Mouse (Mus musculus) hindbrain, embryonic 16.5 days (tissue): ENCODE results near the gene Cnih2. TPM values are rescaled to one million over a fixed set of nuclear protein-coding genes. Genes with fewer than 3 reads are reported as not detected.

ENCODE experiments used
- ATAC-seq: fragments of 200-750 bp; cut with Nextera tagmentation; 2 replicates; pipeline ENCODE4 v1.8.0; 2017; ENCODE audit warnings: moderate TSS enrichment, moderate library complexity
- H3K27ac ChIP-seq: fragments of 300-500 bp; sonication (generic); 2 replicates; pipeline ENCODE4 v1.5.1; 2014; ENCODE audit warnings: low read depth, mild to moderate bottlenecking, control low read depth, low read length, moderate library complexity
- H3K27me3 ChIP-seq: fragments of 300-500 bp; sonication (generic); replicated peaks from 2 replicates; pipeline ENCODE4 v1.6.1; 2014; ENCODE audit warnings: low read length; ENCODE audit not compliant: control insufficient read depth, insufficient read depth
- H3K36me3 ChIP-seq: fragments of 300-500 bp; sonication (generic); 2 replicates; pipeline ENCODE4 v1.6.1; 2014; ENCODE audit warnings: mild to moderate bottlenecking, low read length, moderate library complexity, mixed read lengths; ENCODE audit not compliant: control insufficient read depth, insufficient read depth
- H3K4me1 ChIP-seq: fragments of 300-500 bp; sonication (generic); 2 replicates; pipeline ENCODE4 v1.6.1; 2014; ENCODE audit warnings: low read depth, low read length; ENCODE audit not compliant: control insufficient read depth, insufficient read depth
- H3K4me2 ChIP-seq: fragments of 300-500 bp; sonication (generic); 2 replicates; pipeline ENCODE4 v1.6.1; 2014; ENCODE audit warnings: mild to moderate bottlenecking, low read length, control low read depth, moderate library complexity
- H3K4me3 ChIP-seq: fragments of 300-500 bp; sonication (generic); 2 replicates; pipeline ENCODE4 v1.5.1; 2014; ENCODE audit warnings: mild to moderate bottlenecking, low read length, control low read depth, moderate library complexity
- H3K9ac ChIP-seq: fragments of 300-500 bp; sonication (generic); 2 replicates; pipeline ENCODE4 v1.6.1; 2014; ENCODE audit warnings: low read depth, mild to moderate bottlenecking, control low read depth, low read length, moderate library complexity
- H3K9me3 ChIP-seq: fragments of 300-500 bp; sonication (generic); 2 replicates; pipeline ENCODE4 v1.6.1; 2014; ENCODE audit warnings: mild to moderate bottlenecking, low read length, moderate library complexity; ENCODE audit not compliant: control insufficient read depth
- WGBS: fragments of 180-500 bp; shearing (Covaris S2); extraction: QIAGEN DNeasy Blood & Tissue Kit; methylation state at CpG from one replicate; pipeline ENCODE4 v1.1.7; 2014; 5-methylcytosine and 5-hydroxymethylcytosine counted together
- polyA plus RNA-seq: library from polyadenylated mRNA; unstranded; fragments of >200 nt; fragmentation: Nextera tagmentation; extraction: Ambion mirVana; gene quantifications from 2 replicates; pipeline ENCODE4 v1.2.1, GENCODE M21; 2015

The Cnih2 gene
- polyA plus RNA-seq, 1 experiment from 2014 or later: 361 TPM

GRCm38 (mm10) chr19:5065104-5065503 lies 33.2 kb downstream of the Cnih2 start:
- Histone ChIP-seq H3K4me2 (no peak overlapping the region), H3K36me3 (no peaks in the 10 kb centered on the region), H3K4me3 (no peak overlapping the region), H3K4me1 (peaks cover 13% of the 10 kb centered on the region), H3K9ac (no peak overlapping the region), H3K9me3 (no peaks in the 10 kb centered on the region), H3K27ac (no peak overlapping the region), H3K27me3 (peaks cover 12% of the 10 kb centered on the region)
- WGBS: 68% methylated on average over 7 of the region's 7 CpGs
- ATAC-seq: no peak

- Histone ChIP-seq H3K4me1 (peaks cover 2% of the 10 kb centered on the region), H3K36me3 (no peaks in the 10 kb centered on the region), H3K4me2 (no peak overlapping the region), H3K9me3 (no peaks in the 10 kb centered on the region), H3K4me3 (no peak overlapping the region), H3K9ac (no peak overlapping the region), H3K27ac (no peak overlapping the region), H3K27me3 (peaks cover 7% of the 10 kb centered on the region)
- no peak for ATAC-seq
- WGBS: 83% methylated on average over 6 of the region's 6 CpGs
These were observed 35.9 kb downstream of the Cnih2 start for GRCm38 (mm10) chr19:5062446-5062845.

- Histone ChIP-seq H3K4me1 (no peaks in the 10 kb centered on the region; the same call in 1 of the 2 replicates), H3K9me3 (no peaks in the 10 kb centered on the region), H3K36me3 (no peaks in the 10 kb centered on the region), H3K4me3 (no peak overlapping the region), H3K27me3 (peaks cover 4% of the 10 kb centered on the region), H3K27ac (no peak overlapping the region), H3K9ac (no peak overlapping the region), H3K4me2 (no peak overlapping the region)
- no peak for ATAC-seq
- WGBS: 92% methylated on average over 5 of the region's 5 CpGs
These were observed 36.3 kb downstream of the Cnih2 start for GRCm38 (mm10) chr19:5062041-5062440.

GRCm38 (mm10) chr19:5060365-5061330 lies 37.7 kb downstream of the Cnih2 start:
- Histone ChIP-seq H3K9ac (no peak overlapping the region), H3K27ac (no peak overlapping the region), H3K36me3 (no peaks in the 10 kb centered on the region), H3K4me3 (no peak overlapping the region), H3K9me3 (no peaks in the 10 kb centered on the region), H3K4me2 (no peak overlapping the region), H3K4me1 (no peaks in the 10 kb centered on the region; the same call in 1 of the 2 replicates), H3K27me3 (no peaks in the 10 kb centered on the region; the same call in 1 of the 2 replicates)
- WGBS: 37% methylated on average over 5 of the region's 5 CpGs
- 0 out of 2 replicates have a peak, but pooled peaks have one; percentile 21 for ATAC-seq

- Histone ChIP-seq H3K4me2 (no peak overlapping the region), H3K9me3 (no peaks in the 10 kb centered on the region), H3K36me3 (no peaks in the 10 kb centered on the region), H3K9ac (peak overlapping the region; percentile 0; the same call in 1 of the 2 replicates), H3K4me3 (no peak overlapping the region), H3K4me1 (no peaks in the 10 kb centered on the region; the same call in 1 of the 2 replicates), H3K27ac (no peak overlapping the region), H3K27me3 (0 out of 2 replicates have a peak, but pooled peaks cover 2% of the 10 kb centered on the region)
- WGBS: 19% methylated on average over 10 of the region's 10 CpGs
- ATAC-seq: no peak
These were observed 39.2 kb downstream of the Cnih2 start for GRCm38 (mm10) chr19:5058801-5059771.

- Histone ChIP-seq H3K9me3 (no peaks in the 10 kb centered on the region), H3K4me2 (no peak overlapping the region), H3K36me3 (no peaks in the 10 kb centered on the region), H3K27ac (no peak overlapping the region), H3K4me1 (no peaks in the 10 kb centered on the region; the same call in 1 of the 2 replicates), H3K4me3 (no peak overlapping the region), H3K27me3 (peaks cover 5% of the 10 kb centered on the region), H3K9ac (no peak overlapping the region)
- 22% methylated on average over 16 of the region's 16 CpGs for WGBS
- ATAC-seq: no peak
These were observed 40.2 kb downstream of the Cnih2 start for GRCm38 (mm10) chr19:5057876-5058775.

- no peaks in the 10 kb centered on the region; the same call in none of the 2 replicates for H3K4me1 ChIP-seq
- no peak overlapping the region for H3K27ac ChIP-seq
- 9% methylated on average over 6 of the region's 6 CpGs for WGBS
- no peak overlapping the region for H3K9ac ChIP-seq
- no peaks in the 10 kb centered on the region for H3K9me3 ChIP-seq
- H3K4me2 ChIP-seq: no peak overlapping the region
- H3K27me3 ChIP-seq: peaks cover 22% of the 10 kb centered on the region
- no peaks in the 10 kb centered on the region for H3K36me3 ChIP-seq
- ATAC-seq: 0 out of 2 replicates have a peak, but pooled peaks have one; percentile 40
- H3K4me3 ChIP-seq: no peak overlapping the region
These were observed 42.1 kb downstream of the Cnih2 start for GRCm38 (mm10) chr19:5056251-5056650.

- Histone ChIP-seq H3K4me3 (no peak overlapping the region), H3K9ac (no peak overlapping the region), H3K27ac (no peak overlapping the region), H3K9me3 (no peaks in the 10 kb centered on the region), H3K4me1 (peaks cover 8% of the 10 kb centered on the region), H3K27me3 (peaks cover 35% of the 10 kb centered on the region), H3K36me3 (peaks cover 3% of the 10 kb centered on the region; the same call in 1 of the 2 replicates), H3K4me2 (no peak overlapping the region)
- no peak for ATAC-seq
- 17% methylated on average over 9 of the region's 9 CpGs for WGBS
These were observed 44.4 kb downstream of the Cnih2 start for GRCm38 (mm10) chr19:5053909-5054308.
